Mouse (Mus musculus) T-helper 17 cell (primary cell): ENCODE data around the gene Gps2.

ENCODE experiments used
- in situ Hi-C, 2 experiments: fragments of 300-600 bp; cut with MboI, MseI; formaldehyde crosslinking; loops; 1 replicate in 1 of 2; 2 replicates in 1 of 2; pipeline ENCODE4 v1.15.1; 2025; ENCODE audit warnings: high pct_unique_total_duplicates in 2 of 2

Gene Gps2

DNA sequence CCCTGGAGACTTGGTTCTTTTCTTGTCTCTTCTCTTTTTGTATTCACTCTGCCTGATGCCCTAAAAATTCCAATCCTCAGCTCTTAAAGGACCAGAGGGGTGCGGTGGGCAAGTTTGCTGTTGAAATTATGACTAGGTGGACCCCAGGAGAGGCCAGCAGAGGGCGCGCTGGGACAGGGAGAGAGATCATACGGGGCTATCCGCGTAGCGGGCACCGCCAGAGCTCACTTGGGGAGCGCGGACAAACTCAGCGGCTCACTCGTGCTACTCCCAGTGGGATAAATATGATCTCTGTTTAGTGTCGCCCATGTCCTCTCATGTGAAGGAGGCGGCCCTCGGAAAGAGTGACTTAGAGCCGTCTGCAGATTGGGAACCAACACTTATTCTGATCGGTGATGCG is 20.5 kb downstream of the Gps2 start:
- in situ Hi-C loops, result no loop called here

- in situ Hi-C loops, result no loop called here
Observed at GRCm38 (mm10) chr11:69934681-69935080, 21.0 kb downstream of the Gps2 start.

GRCm38 (mm10) chr11:69935137-69935879 is 21.6 kb downstream of the Gps2 start, which contains the start of gene Ybx2:
TSS of gene Ybx2 (plus strand) at chr11:69935796.
- in situ Hi-C loops, result no loop called here

- in situ Hi-C loops, result no loop called here
Observed at GRCm38 (mm10) chr11:69936156-69936555, 22.5 kb downstream of the Gps2 start.

DNA sequence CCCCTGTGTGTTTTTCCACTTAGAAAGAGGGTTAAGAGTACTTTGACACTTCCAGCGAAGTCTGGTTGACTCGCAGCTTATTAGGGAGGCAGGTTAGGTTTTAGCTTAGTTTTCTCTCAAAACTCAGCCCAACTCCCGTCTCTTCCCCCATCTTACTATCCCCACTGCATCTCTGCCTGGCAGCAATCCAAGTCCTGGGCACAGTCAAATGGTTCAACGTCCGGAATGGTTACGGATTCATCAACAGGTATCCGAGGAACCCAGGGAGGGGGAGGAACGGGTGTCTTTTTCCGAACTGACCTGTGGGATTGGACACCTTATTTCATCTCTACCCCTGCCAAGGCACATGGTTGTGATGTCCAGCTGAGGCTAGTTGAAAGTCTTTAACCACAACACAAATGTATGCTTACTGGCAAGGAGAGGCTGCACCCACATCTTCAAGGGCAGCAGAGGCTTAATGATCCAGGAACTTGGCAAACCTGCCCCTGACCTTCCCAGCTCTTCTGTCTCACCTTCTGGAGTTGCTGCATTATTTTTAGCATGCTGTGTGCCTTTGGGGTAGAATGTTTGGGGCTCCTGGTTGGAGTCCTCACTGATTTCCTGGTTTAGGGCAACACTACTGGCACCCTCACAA is 23.1 kb downstream of the Gps2 start:
- in situ Hi-C loops, result no loop called here

GRCm38 (mm10) chr11:69937385-69937784 is 23.7 kb downstream of the Gps2 start:
- in situ Hi-C loops, result no loop called here

DNA sequence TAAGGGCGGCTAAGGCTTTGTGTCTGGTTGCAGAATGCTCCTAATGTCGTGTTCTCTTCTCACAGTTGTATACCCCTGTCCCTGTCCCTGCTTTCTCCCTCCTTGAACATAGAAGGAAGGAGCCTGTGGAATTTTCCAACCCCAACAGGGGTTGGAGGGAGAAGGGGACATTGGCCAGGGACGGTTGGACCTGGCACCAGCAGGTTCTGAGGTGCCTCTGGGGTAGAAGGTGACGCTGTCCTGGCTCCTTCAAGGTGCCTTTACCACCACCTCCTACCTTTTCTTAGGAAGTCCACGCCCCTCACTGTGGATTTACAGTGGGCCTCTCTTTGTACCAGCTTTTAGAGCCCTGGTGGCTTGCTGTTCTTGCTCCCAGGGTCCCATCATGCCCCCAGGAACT is 24.1 kb downstream of the Gps2 start:
- in situ Hi-C loops, result no loop called here

GRCm38 (mm10) chr11:69938401-69938979 is 24.8 kb downstream of the Gps2 start:
- in situ Hi-C loops, result no loop called here

- in situ Hi-C loops, result no loop called here
Observed at GRCm38 (mm10) chr11:69939181-69939580, 25.5 kb downstream of the Gps2 start.

DNA sequence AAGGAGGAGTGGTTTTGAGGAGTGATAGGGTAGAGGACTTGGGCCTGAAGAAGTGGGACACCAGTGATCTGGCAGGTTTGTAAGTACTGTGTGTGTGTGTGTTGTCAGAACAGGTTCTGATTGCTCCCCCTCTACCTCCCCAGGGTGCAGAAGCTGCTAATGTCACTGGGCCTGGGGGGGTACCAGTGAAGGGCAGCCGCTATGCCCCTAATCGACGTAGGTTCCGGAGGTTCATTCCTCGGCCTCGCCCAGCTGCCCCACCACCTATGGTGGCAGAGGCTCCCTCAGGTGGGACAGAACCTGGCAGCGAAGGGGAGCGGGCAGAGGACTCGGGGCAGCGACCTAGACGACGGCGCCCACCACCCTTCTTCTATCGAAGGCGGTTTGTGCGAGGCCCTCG is 26.0 kb downstream of the Gps2 start:
- in situ Hi-C loops, result no loop called here

- in situ Hi-C loops, result no loop called here
Observed at GRCm38 (mm10) chr11:69940962-69941361, 27.3 kb downstream of the Gps2 start.

GRCm38 (mm10) chr11:69945216-69945615 is 31.5 kb downstream of the Gps2 start:
- in situ Hi-C loops, result loop anchor here in 1 of 2 experiments (5.0 kb wide), 1 partner anchor 63 kb away; the partner anchor contains the start of gene Kctd11

DNA sequence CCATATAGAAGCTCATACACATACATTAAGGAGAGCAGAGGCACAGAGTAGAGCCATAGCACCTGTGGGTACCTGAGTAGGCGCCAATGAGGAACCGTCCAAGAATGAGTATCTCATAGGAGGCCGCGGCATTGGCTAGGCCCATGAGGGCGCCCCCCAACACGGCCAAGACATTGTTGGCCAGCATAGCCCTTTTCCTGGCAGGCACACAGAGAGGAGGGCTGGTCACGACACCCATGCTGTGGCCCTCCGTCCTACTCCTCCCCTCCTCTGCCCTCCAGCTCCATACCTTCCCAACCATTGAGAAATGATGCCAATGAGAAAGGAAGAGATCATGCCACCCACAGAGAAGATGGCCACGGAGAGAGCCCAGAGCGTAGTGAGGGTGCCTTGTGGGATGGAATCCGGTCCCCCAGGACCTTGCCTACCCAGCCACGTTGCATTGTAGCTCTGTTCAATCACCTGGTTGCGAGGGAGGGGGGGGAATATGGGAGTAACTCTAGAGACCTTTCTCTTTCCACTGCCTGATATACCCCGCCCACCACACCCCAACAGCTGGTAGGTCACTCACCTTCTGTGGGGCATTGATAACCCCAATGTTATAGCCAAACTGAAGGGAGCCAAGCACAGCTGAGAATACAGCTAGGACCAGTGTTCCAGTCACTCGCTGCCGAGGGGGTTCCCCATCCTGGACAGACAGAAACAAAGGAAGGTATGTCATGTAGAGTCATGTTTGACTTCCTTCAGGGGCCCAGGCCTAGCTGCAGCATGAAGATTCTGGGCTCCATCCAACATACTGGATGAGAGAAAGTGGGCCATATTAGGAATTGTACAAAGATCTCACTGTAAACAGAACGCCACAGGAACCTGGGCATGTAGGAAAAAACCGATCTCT is 32.6 kb downstream of the Gps2 start:
- in situ Hi-C loops, result loop anchor here in 1 of 2 experiments (5.0 kb wide), 1 partner anchor 64 kb away; the partner anchor contains the start of gene Kctd11

- in situ Hi-C loops, result loop anchor here in 1 of 2 experiments (5.0 kb wide), 1 partner anchor 65 kb away; the partner anchor contains the start of gene Kctd11
Observed at GRCm38 (mm10) chr11:69947337-69948065, 33.8 kb downstream of the Gps2 start.

DNA sequence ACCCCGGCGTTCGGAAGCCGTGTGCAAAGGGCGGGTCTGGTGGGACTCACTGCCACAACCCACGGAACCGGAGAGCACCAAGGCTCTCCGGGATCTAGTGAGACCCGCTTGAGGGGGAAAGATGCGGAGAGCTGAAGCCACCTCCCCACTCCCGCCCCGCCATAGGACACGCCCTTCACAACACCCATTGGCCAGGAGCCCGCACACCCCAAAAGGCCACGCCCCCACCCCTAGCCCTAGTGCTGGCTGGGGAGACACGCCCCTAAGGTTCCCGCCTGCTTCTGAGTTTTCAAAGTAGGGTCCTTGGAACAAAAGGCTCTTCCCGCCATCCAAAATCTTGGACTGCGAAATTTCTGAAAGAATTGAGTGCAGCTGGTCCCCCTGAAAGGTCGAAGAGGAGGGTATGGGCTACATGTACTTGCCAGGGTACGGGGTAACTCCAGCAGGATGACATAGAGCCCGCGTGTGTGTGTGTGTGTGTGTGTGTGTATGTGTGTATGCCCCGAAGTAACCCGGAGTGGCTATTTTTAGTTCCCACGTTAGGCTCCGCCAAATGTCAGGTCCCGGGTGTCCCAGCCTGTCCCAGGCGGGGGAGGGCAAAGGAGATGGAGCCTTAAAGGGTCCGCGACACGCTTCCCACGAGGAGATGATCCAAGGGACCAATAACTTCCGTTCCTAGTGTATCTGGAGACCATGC is 34.5 kb downstream of the Gps2 start, which contains the start of gene Slc2a4:
Gene Slc2a4 (minus strand): TSS at position 123 of the 697 bp plus-strand sequence.
- in situ Hi-C loops, result loop anchor here in 1 of 2 experiments (5.0 kb wide), 1 partner anchor 66 kb away; the partner anchor contains the start of gene Kctd11

DNA sequence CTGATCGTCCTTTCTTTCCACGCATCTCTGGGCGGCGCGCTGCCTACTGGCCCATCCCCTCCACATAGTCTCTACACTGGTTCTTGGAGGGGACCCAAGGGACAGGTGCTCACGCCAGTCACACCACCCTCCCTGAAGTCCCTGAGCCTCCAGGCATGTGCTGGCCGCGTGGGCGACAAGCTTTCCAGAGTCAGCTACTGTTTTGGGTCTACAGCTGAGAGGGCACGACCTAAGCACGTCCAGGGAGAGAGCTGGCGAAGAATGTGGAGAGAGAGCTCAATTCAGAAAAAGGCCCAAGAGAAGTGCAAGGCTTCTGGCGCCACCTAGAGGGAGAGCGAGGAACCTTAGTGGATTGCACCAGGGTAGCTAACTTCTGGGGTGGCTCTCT is 35.1 kb downstream of the Gps2 start:
- in situ Hi-C loops, result loop anchor here in 1 of 2 experiments (5.0 kb wide), 1 partner anchor 66 kb away; the partner anchor contains the start of gene Kctd11

GRCm38 (mm10) chr11:69950807-69951459 is 37.2 kb downstream of the Gps2 start:
- in situ Hi-C loops, result loop anchor here in 1 of 2 experiments (10.0 kb wide), 1 partner anchor 254 kb away; no protein-coding TSS in a partner anchor

- in situ Hi-C loops, result loop anchor here in 1 of 2 experiments (10.0 kb wide), 1 partner anchor 253 kb away; no protein-coding TSS in a partner anchor
Observed at GRCm38 (mm10) chr11:69952274-69952673, 38.6 kb downstream of the Gps2 start.
